Mouse (Mus musculus) embryonic fibroblast, embryonic 13.5 days (primary cell): ENCODE results near the gene Vps45.

Experiments
- CTCF ChIP-seq: IDR thresholded peaks from 2 replicates; pipeline ENCODE4 v1.5.1; 2011; ENCODE audit warnings: mild to moderate bottlenecking, control low read depth, low read length, moderate library complexity, borderline replicate concordance; ENCODE audit not compliant: insufficient read depth
- POLR2A ChIP-seq: IDR thresholded peaks from 2 replicates; pipeline ENCODE4 v1.6.1; 2011; ENCODE audit warnings: low read depth, mild to moderate bottlenecking, control low read depth, low read length, moderate library complexity

- no peak for TF ChIP-seq CTCF
- TF ChIP-seq POLR2A, result no peak
These were observed 70.1 kb downstream of the Vps45 start for GRCm38 (mm10) chr3:95988138-95988537.
